Mouse (Mus musculus): ENCODE measurements around the gene Cerk. TPM values are rescaled to one million over a fixed set of nuclear protein-coding genes. Genes with fewer than 3 reads are reported as not detected.
"Not testable (repeated sequence)": the region's sequence is repeated elsewhere in the genome, so short reads cannot be mapped to it uniquely, and the experiment has no call there.

Gene Cerk
- polyA plus RNA-seq, 1 experiment = 42.5 TPM

- Histone ChIP-seq H3K4me3 (replicated peaks; ENCODE audit: control insufficient read depth, low read depth, low read length) (no peak overlapping the region), H3K4me1 (ENCODE audit: control insufficient read depth, insufficient read depth, low read length) (peaks cover 11% of the 10 kb centered on the region), H3K27ac (ENCODE audit: control insufficient read depth, insufficient read depth, low read depth, low read length, poor library complexity) (no peak overlapping the region)
- no peak for TF ChIP-seq POLR2A (IDR thresholded peaks at IDR 0.05; ENCODE audit: borderline replicate concordance, control insufficient read depth, low read depth, low read length)
- no peak for TF ChIP-seq CTCF (IDR thresholded peaks at IDR 0.05; ENCODE audit: control insufficient read depth, insufficient read depth, low read length)
- 88% methylated on average over 7 of the region's 7 CpGs for WGBS
Measured at GRCm38 (mm10) chr15:86109245-86109644, 76.7 kb downstream of the Cerk start.

GRCm38 (mm10) chr15:86107831-86108471, 78.0 kb downstream of the Cerk start:
- WGBS = 79% methylated on average over 11 of the region's 11 CpGs
- TF ChIP-seq POLR2A (IDR thresholded peaks at IDR 0.05; ENCODE audit: borderline replicate concordance, control insufficient read depth, low read depth, low read length) (no peak), CTCF (IDR thresholded peaks at IDR 0.05; ENCODE audit: control insufficient read depth, insufficient read depth, low read length) (no peak)
- peaks cover 11% of the 10 kb centered on the region for H3K4me1 ChIP-seq (ENCODE audit: control insufficient read depth, insufficient read depth, low read length)
- no peak overlapping the region for H3K4me3 ChIP-seq (replicated peaks; ENCODE audit: control insufficient read depth, low read depth, low read length)
- peak overlapping the region; percentile 42 for H3K27ac ChIP-seq (ENCODE audit: control insufficient read depth, insufficient read depth, low read depth, low read length, poor library complexity)

- Histone ChIP-seq H3K27ac (ENCODE audit: control insufficient read depth, insufficient read depth, low read depth, low read length, poor library complexity) (peak overlapping the region; percentile 89), H3K4me1 (ENCODE audit: control insufficient read depth, insufficient read depth, low read length) (peaks cover 11% of the 10 kb centered on the region), H3K4me3 (replicated peaks; ENCODE audit: control insufficient read depth, low read depth, low read length) (no peak overlapping the region)
- no peak for TF ChIP-seq POLR2A (IDR thresholded peaks at IDR 0.05; ENCODE audit: borderline replicate concordance, control insufficient read depth, low read depth, low read length)
- no peak for TF ChIP-seq CTCF (IDR thresholded peaks at IDR 0.05; ENCODE audit: control insufficient read depth, insufficient read depth, low read length)
- 63% methylated on average over 6 of the region's 6 CpGs for WGBS
Measured at GRCm38 (mm10) chr15:86105751-86106150, 80.2 kb downstream of the Cerk start.

- 58% methylated on average over 7 of the region's 7 CpGs for WGBS
- H3K4me1 ChIP-seq (ENCODE audit: control insufficient read depth, insufficient read depth, low read length) = peaks cover 11% of the 10 kb centered on the region
- TF ChIP-seq CTCF (IDR thresholded peaks at IDR 0.05; ENCODE audit: control insufficient read depth, insufficient read depth, low read length) (no peak), POLR2A (IDR thresholded peaks at IDR 0.05; ENCODE audit: borderline replicate concordance, control insufficient read depth, low read depth, low read length) (no peak)
- peak overlapping the region; percentile 60 for H3K27ac ChIP-seq (ENCODE audit: control insufficient read depth, insufficient read depth, low read depth, low read length, poor library complexity)
- no peak overlapping the region for H3K4me3 ChIP-seq (replicated peaks; ENCODE audit: control insufficient read depth, low read depth, low read length)
Measured at GRCm38 (mm10) chr15:86105345-86105697, 80.6 kb downstream of the Cerk start.

GRCm38 (mm10) chr15:86104401-86105344, 81.3 kb downstream of the Cerk start:
- Histone ChIP-seq H3K27ac (ENCODE audit: control insufficient read depth, insufficient read depth, low read depth, low read length, poor library complexity) (peak overlapping the region; percentile 93), H3K4me1 (ENCODE audit: control insufficient read depth, insufficient read depth, low read length) (peaks cover 9% of the 10 kb centered on the region), H3K4me3 (replicated peaks; ENCODE audit: control insufficient read depth, low read depth, low read length) (no peak overlapping the region)
- 68% methylated on average over 19 of the region's 19 CpGs for WGBS
- no peak for TF ChIP-seq POLR2A (IDR thresholded peaks at IDR 0.05; ENCODE audit: borderline replicate concordance, control insufficient read depth, low read depth, low read length)
- TF ChIP-seq CTCF (IDR thresholded peaks at IDR 0.05; ENCODE audit: control insufficient read depth, insufficient read depth, low read length) = no peak

- H3K4me1 ChIP-seq (ENCODE audit: control insufficient read depth, insufficient read depth, low read length) = peaks cover 5% of the 10 kb centered on the region
- 91% methylated on average over 15 of the region's 15 CpGs for WGBS
Measured at GRCm38 (mm10) chr15:86102308-86102707, 83.6 kb downstream of the Cerk start.

GRCm38 (mm10) chr15:86101585-86101984, 84.4 kb downstream of the Cerk start:
- H3K4me1 ChIP-seq (ENCODE audit: control insufficient read depth, insufficient read depth, low read length) = peaks cover 5% of the 10 kb centered on the region
- H3K27ac ChIP-seq (ENCODE audit: control insufficient read depth, insufficient read depth, low read depth, low read length, poor library complexity) = no peak overlapping the region; the same call in 1 of the 2 replicates
- TF ChIP-seq CTCF (IDR thresholded peaks at IDR 0.05; ENCODE audit: control insufficient read depth, insufficient read depth, low read length) (no peak), POLR2A (IDR thresholded peaks at IDR 0.05; ENCODE audit: borderline replicate concordance, control insufficient read depth, low read depth, low read length) (no peak)
- H3K4me3 ChIP-seq (replicated peaks; ENCODE audit: control insufficient read depth, low read depth, low read length) = no peak overlapping the region
- 93% methylated on average over 9 of the region's 9 CpGs for WGBS

More at GRCm38 (mm10) chr15:86102308-86102707, 83.6 kb downstream of the Cerk start:
- TF ChIP-seq CTCF (IDR thresholded peaks at IDR 0.05; ENCODE audit: control insufficient read depth, insufficient read depth, low read length) (no peak), POLR2A (IDR thresholded peaks at IDR 0.05; ENCODE audit: borderline replicate concordance, control insufficient read depth, low read depth, low read length) (no peak)
- Histone ChIP-seq H3K27ac (ENCODE audit: control insufficient read depth, insufficient read depth, low read depth, low read length, poor library complexity) (no peak overlapping the region), H3K4me3 (replicated peaks; ENCODE audit: control insufficient read depth, low read depth, low read length) (no peak overlapping the region)

- 64% methylated on average over 2 of the region's 2 CpGs for WGBS
Measured at GRCm38 (mm10) chr15:86097871-86098270, 88.1 kb downstream of the Cerk start.

GRCm38 (mm10) chr15:86096604-86097020, 89.3 kb downstream of the Cerk start:
- not testable (repeated sequence) for H3K27ac ChIP-seq (ENCODE audit: control insufficient read depth, insufficient read depth, low read depth, low read length, poor library complexity); H3K4me3 ChIP-seq (replicated peaks; ENCODE audit: control insufficient read depth, low read depth, low read length); H3K4me1 ChIP-seq (ENCODE audit: control insufficient read depth, insufficient read depth, low read length)
- 91% methylated on average over 5 of the region's 5 CpGs for WGBS

More at GRCm38 (mm10) chr15:86097871-86098270, 88.1 kb downstream of the Cerk start:
- TF ChIP-seq POLR2A (IDR thresholded peaks at IDR 0.05; ENCODE audit: borderline replicate concordance, control insufficient read depth, low read depth, low read length) (no peak), CTCF (IDR thresholded peaks at IDR 0.05; ENCODE audit: control insufficient read depth, insufficient read depth, low read length) (no peak)
- no peak overlapping the region for H3K4me3 ChIP-seq (replicated peaks; ENCODE audit: control insufficient read depth, low read depth, low read length)
- H3K4me1 ChIP-seq (ENCODE audit: control insufficient read depth, insufficient read depth, low read length) = no peaks in the 10 kb centered on the region; the same call in 1 of the 2 replicates
- H3K27ac ChIP-seq (ENCODE audit: control insufficient read depth, insufficient read depth, low read depth, low read length, poor library complexity) = no peak overlapping the region

All from bone marrow, adult 2 months (tissue).